Comparison of ENCODE assay signal across 9 mouse cellular contexts in genomic region chr1:166160569-166161445, GRCm38 (mm10). TPM values are rescaled to one million over a fixed set of nuclear protein-coding genes. Genes with fewer than 3 reads are reported as not detected.
DNase-seq lines count a peak whose midpoint lies in the region; ATAC-seq and TF ChIP-seq lines count a peak whose summit lies in the region.
"Had no signal": no experiment of that assay in that cellular context is flagged by ENCODE, and none has a peak within 500 bp of the region (broad histone marks: within the 10 kb centered on the region; RNA-seq: fewer than 3 reads in every experiment).

No protein-coding gene starts in this region.

- no peaks in the 10 kb centered on the region for H3K79me2 ChIP-seq in heart, adult 2 months (replicated peaks; ENCODE audit: control insufficient read depth, insufficient read depth, low read length)

- peak; percentile 71 for DNase-seq in A20 (ENCODE audit: low read depth, low spot score)
- DNase-seq in adrenal gland, adult 2 months: peak; percentile 60
- DNase-seq in embryo, embryonic 11 days: peak; percentile 83
- peak; percentile 49 to 78 for DNase-seq in heart, adult 2 months
- DNase-seq in kidney, adult 11 months: peak; percentile 24
- DNase-seq in neural tube, embryonic 10.5 days (ENCODE audit: extremely low spot score, low spot score): peak; percentile 86

- H3K27me3 ChIP-seq in heart, adult 2 months (ENCODE audit: control insufficient read depth, insufficient read depth, low read length): no peaks in the 10 kb centered on the region; the same call in 1 of the 2 replicates
- H3K27me3 ChIP-seq in limb, embryonic 15.5 days: peaks cover 22% of the 10 kb centered on the region
- H3K27me3 ChIP-seq in testis, adult 2 months (ENCODE audit: control insufficient read depth, insufficient read depth, low read length): no peaks in the 10 kb centered on the region

- intact Hi-C loops in heart, adult 2 months (cut with DNase I): loop anchor here (1.0 to 5.0 kb wide), 3 partner anchors 94 to 201 kb away; partner anchors contain the start of gene Ildr2

- no peak overlapping the region for H3K27ac ChIP-seq in heart, adult 2 months
- H3K27ac ChIP-seq in limb, embryonic 15.5 days: no peak overlapping the region
- no peak overlapping the region for H3K27ac ChIP-seq in testis, adult 2 months (ENCODE audit: control insufficient read depth, insufficient read depth, low read depth, low read length)

- no peak for TF ChIP-seq POLR2A in heart, adult 2 months (IDR thresholded peaks at IDR 0.05; ENCODE audit: insufficient read depth, low read depth, low read length)
- no peak for TF ChIP-seq POLR2A in testis, adult 2 months (IDR thresholded peaks at IDR 0.05; ENCODE audit: control insufficient read depth, low read depth, low read length)

- WGBS in heart, adult 2 months: 17% methylated on average over 24 of the region's 24 CpGs
- 16% methylated on average over 24 of the region's 24 CpGs for WGBS in limb, embryonic 15.5 days

- H3K36me3 ChIP-seq in heart, adult 2 months (ENCODE audit: control insufficient read depth, insufficient read depth, low read length): no peaks in the 10 kb centered on the region
- H3K36me3 ChIP-seq in limb, embryonic 15.5 days: no peaks in the 10 kb centered on the region
- no peaks in the 10 kb centered on the region for H3K36me3 ChIP-seq in testis, adult 2 months (ENCODE audit: control insufficient read depth, insufficient read depth, low read length)

- H3K4me3 ChIP-seq in heart, adult 2 months: no peak overlapping the region
- H3K4me3 ChIP-seq in limb, embryonic 15.5 days: no peak overlapping the region
- H3K4me3 ChIP-seq in testis, adult 2 months (ENCODE audit: control insufficient read depth, low read depth, low read length): peak overlapping the region; percentile 27

- H3K9ac ChIP-seq in heart, adult 2 months (ENCODE audit: low read depth, low read length): no peak overlapping the region
- no peak overlapping the region for H3K9ac ChIP-seq in limb, embryonic 15.5 days

- peak; percentile 95 for TF ChIP-seq CTCF in heart, adult 2 months (IDR thresholded peaks at IDR 0.05)
- peak; percentile 92 for TF ChIP-seq CTCF in testis, adult 2 months (IDR thresholded peaks at IDR 0.05; ENCODE audit: control insufficient read depth, insufficient read depth, insufficient replicate concordance, low read depth, low read length)

- peak; percentile 84; the same call in 1 of the 2 replicates for TF ChIP-seq EP300 in heart, adult 2 months (IDR thresholded peaks at IDR 0.05; ENCODE audit: insufficient read depth, low read depth, low read length)

- ATAC-seq in limb, embryonic 15.5 days (ENCODE audit: insufficient number of reproducible peaks, low FRiP score, low TSS enrichment, low read depth): no peak

- H3K9me3 ChIP-seq in limb, embryonic 15.5 days: no peaks in the 10 kb centered on the region

- H3K4me2 ChIP-seq in limb, embryonic 15.5 days: peak overlapping the region; percentile 34; the same call in 1 of the 2 replicates

- no peaks in the 10 kb centered on the region for H3K4me1 ChIP-seq in heart, adult 2 months (ENCODE audit: control insufficient read depth, insufficient read depth, low read length)
- H3K4me1 ChIP-seq in limb, embryonic 15.5 days: no peaks in the 10 kb centered on the region
- peaks cover 6% of the 10 kb centered on the region for H3K4me1 ChIP-seq in testis, adult 2 months (ENCODE audit: control insufficient read depth, insufficient read depth, low read length)

RNA-seq across cellular contexts. Expression of gene Gpa33, which starts 30.8 kb away (rescaled TPM):
- total RNA-seq in adrenal gland, adult 2 months (2021): under 1 TPM; 0.20 to 0.38 TPM
- 0.66 and 0.78 TPM in 2 replicates for polyA plus RNA-seq in adrenal gland, adult 2 months (2012; rRNA removed)
- total RNA-seq in heart, adult 2 months (2021): not detected
- not detected in 2 replicates for polyA plus RNA-seq in heart, adult 2 months (2012; rRNA removed)
- 1.4 and 2.3 TPM in 2 replicates for polyA plus RNA-seq in limb, embryonic 15.5 days (2015; fragmentation: Nextera tagmentation; extraction: Ambion mirVana)
- 0.16 and 0.37 TPM in 2 replicates for polyA plus RNA-seq in testis, adult 2 months (2012; rRNA removed)
- polyA plus RNA-seq: frontal cortex, adult 2 months had no signal

RNA-seq across cellular contexts. Expression of gene Dusp27, which starts 33.1 kb away (rescaled TPM):
- total RNA-seq in adrenal gland, adult 2 months (2021): under 1 TPM; 0.07 to 0.12 TPM
- polyA plus RNA-seq in adrenal gland, adult 2 months (2012; rRNA removed): 0.03 and 0.10 TPM in 2 replicates
- total RNA-seq in heart, adult 2 months (2021): 10 to 100 TPM; 37.3 to 42.1 TPM
- 9.4 and 12.8 TPM in 2 replicates for polyA plus RNA-seq in heart, adult 2 months (2012; rRNA removed)
- polyA plus RNA-seq in limb, embryonic 15.5 days (2015; fragmentation: Nextera tagmentation; extraction: Ambion mirVana): 6.0 and 13.3 TPM in 2 replicates
- polyA plus RNA-seq in testis, adult 2 months (2012; rRNA removed): 0.08 and 0.10 TPM in 2 replicates

Comparison
In these comparisons a context has a peak if more than half of its experiments do, and no peak if none do; other contexts are left out.
1. DNase-seq: peak in every context shown above with its lines; median percentile 86 in neural tube, embryonic 10.5 days; 83 in embryo, embryonic 11 days; 71 in A20; 64 in heart, adult 2 months; 60 in adrenal gland, adult 2 months; 24 in kidney, adult 11 months.